Mouse (Mus musculus): ENCODE measurements around the gene Ccdc12. TPM values are rescaled to one million over a fixed set of nuclear protein-coding genes. Genes with fewer than 3 reads are reported as not detected.

Ccdc12 gene
- polyA plus RNA-seq, 1 experiment from 2014 or later: 122 TPM

GRCm38 (mm10) chr9:110733102-110733501 lies 76.8 kb downstream of the Ccdc12 start:
- no peak for ATAC-seq
- H3K4me1 ChIP-seq (replicated peaks; ENCODE audit: control insufficient read depth, insufficient read depth, low read length): 0 out of 2 replicates have a peak, but pooled peaks cover 7% of the 10 kb centered on the region
- H3K9ac ChIP-seq (ENCODE audit: low read depth, low read length): no peak overlapping the region

GRCm38 (mm10) chr9:110734154-110734553 lies 77.9 kb downstream of the Ccdc12 start:
- Histone ChIP-seq H3K4me1 (replicated peaks; ENCODE audit: control insufficient read depth, insufficient read depth, low read length) (0 out of 2 replicates have a peak, but pooled peaks cover 7% of the 10 kb centered on the region), H3K4me3 (ENCODE audit: low read depth, low read length) (no peak overlapping the region), H3K9me3 (ENCODE audit: control insufficient read depth) (no peaks in the 10 kb centered on the region), H3K27me3 (replicated peaks; ENCODE audit: control insufficient read depth, insufficient read depth, low read length) (0 out of 2 replicates have a peak, but pooled peaks cover 19% of the 10 kb centered on the region), H3K4me2 (replicated peaks; ENCODE audit: low read depth) (no peak overlapping the region), H3K36me3 (ENCODE audit: control insufficient read depth, insufficient read depth) (no peaks in the 10 kb centered on the region; the same call in 1 of the 2 replicates), H3K9ac (ENCODE audit: low read depth, low read length) (no peak overlapping the region), H3K27ac (ENCODE audit: low read depth, low read length) (no peak overlapping the region)
- no peak for TF ChIP-seq CTCF (IDR thresholded peaks at IDR 0.05; ENCODE audit: low read depth)
- 80% methylated on average over 7 of the region's 7 CpGs for WGBS
- no peak for ATAC-seq

More at GRCm38 (mm10) chr9:110733102-110733501, 76.8 kb downstream of the Ccdc12 start:
- H3K9me3 ChIP-seq (ENCODE audit: control insufficient read depth): no peaks in the 10 kb centered on the region
- H3K27me3 ChIP-seq (replicated peaks; ENCODE audit: control insufficient read depth, insufficient read depth, low read length): 0 out of 2 replicates have a peak, but pooled peaks cover 19% of the 10 kb centered on the region
- H3K27ac ChIP-seq (ENCODE audit: low read depth, low read length): peak overlapping the region; percentile 10; the same call in 1 of the 2 replicates
- H3K4me2 ChIP-seq (replicated peaks; ENCODE audit: low read depth): peak overlapping the region; percentile 63
- H3K4me3 ChIP-seq (ENCODE audit: low read depth, low read length): peak overlapping the region; percentile 25
- 10% methylated on average over 8 of the region's 8 CpGs for WGBS
- no peaks in the 10 kb centered on the region; the same call in 1 of the 2 replicates for H3K36me3 ChIP-seq (ENCODE audit: control insufficient read depth, insufficient read depth)
- no peak for TF ChIP-seq CTCF (IDR thresholded peaks at IDR 0.05; ENCODE audit: low read depth)

GRCm38 (mm10) chr9:110736362-110736761 lies 80.1 kb downstream of the Ccdc12 start:
- H3K9ac ChIP-seq (ENCODE audit: low read depth, low read length): no peak overlapping the region

GRCm38 (mm10) chr9:110738054-110738453 lies 81.8 kb downstream of the Ccdc12 start:
- no peak overlapping the region for H3K9ac ChIP-seq (ENCODE audit: low read depth, low read length)
- TF ChIP-seq CTCF (IDR thresholded peaks at IDR 0.05; ENCODE audit: low read depth): peak; percentile 53
- peaks cover 49% of the 10 kb centered on the region for H3K27me3 ChIP-seq (replicated peaks; ENCODE audit: control insufficient read depth, insufficient read depth, low read length)
- H3K36me3 ChIP-seq (ENCODE audit: control insufficient read depth, insufficient read depth): no peaks in the 10 kb centered on the region
- no peak overlapping the region for H3K27ac ChIP-seq (ENCODE audit: low read depth, low read length)
- no peak overlapping the region for H3K4me3 ChIP-seq (ENCODE audit: low read depth, low read length)
- no peak for ATAC-seq
- H3K4me2 ChIP-seq (replicated peaks; ENCODE audit: low read depth): no peak overlapping the region
- 34% methylated on average over 1 of the region's 1 CpGs for WGBS
- H3K4me1 ChIP-seq (replicated peaks; ENCODE audit: control insufficient read depth, insufficient read depth, low read length): 0 out of 2 replicates have a peak, but pooled peaks cover 6% of the 10 kb centered on the region
- no peaks in the 10 kb centered on the region for H3K9me3 ChIP-seq (ENCODE audit: control insufficient read depth)

More at GRCm38 (mm10) chr9:110736362-110736761, 80.1 kb downstream of the Ccdc12 start:
- TF ChIP-seq CTCF (IDR thresholded peaks at IDR 0.05; ENCODE audit: low read depth): no peak
- Histone ChIP-seq H3K36me3 (ENCODE audit: control insufficient read depth, insufficient read depth) (no peaks in the 10 kb centered on the region), H3K27me3 (replicated peaks; ENCODE audit: control insufficient read depth, insufficient read depth, low read length) (peaks cover 34% of the 10 kb centered on the region), H3K4me1 (replicated peaks; ENCODE audit: control insufficient read depth, insufficient read depth, low read length) (0 out of 2 replicates have a peak, but pooled peaks cover 7% of the 10 kb centered on the region), H3K4me3 (ENCODE audit: low read depth, low read length) (no peak overlapping the region), H3K4me2 (replicated peaks; ENCODE audit: low read depth) (no peak overlapping the region), H3K27ac (ENCODE audit: low read depth, low read length) (no peak overlapping the region), H3K9me3 (ENCODE audit: control insufficient read depth) (no peaks in the 10 kb centered on the region)
- WGBS: 61% methylated on average over 9 of the region's 9 CpGs
- ATAC-seq: no peak

- Histone ChIP-seq H3K4me3 (ENCODE audit: low read depth, low read length) (no peak overlapping the region), H3K36me3 (ENCODE audit: control insufficient read depth, insufficient read depth) (no peaks in the 10 kb centered on the region), H3K27ac (ENCODE audit: low read depth, low read length) (no peak overlapping the region), H3K9me3 (ENCODE audit: control insufficient read depth) (no peaks in the 10 kb centered on the region), H3K4me2 (replicated peaks; ENCODE audit: low read depth) (no peak overlapping the region), H3K4me1 (replicated peaks; ENCODE audit: control insufficient read depth, insufficient read depth, low read length) (no peaks in the 10 kb centered on the region), H3K27me3 (replicated peaks; ENCODE audit: control insufficient read depth, insufficient read depth, low read length) (peaks cover 59% of the 10 kb centered on the region), H3K9ac (ENCODE audit: low read depth, low read length) (no peak overlapping the region)
- TF ChIP-seq CTCF (IDR thresholded peaks at IDR 0.05; ENCODE audit: low read depth): no peak
- 70% methylated on average over 7 of the region's 7 CpGs for WGBS
- no peak for ATAC-seq
Observed at GRCm38 (mm10) chr9:110739961-110740360, 83.7 kb downstream of the Ccdc12 start.

- Histone ChIP-seq H3K9ac (ENCODE audit: low read depth, low read length) (peak within 1 kb of the TSS; percentile 60), H3K4me2 (replicated peaks; ENCODE audit: low read depth) (peak within 1 kb of the TSS; percentile 83), H3K4me3 (ENCODE audit: low read depth, low read length) (peak within 1 kb of the TSS; percentile 65), H3K4me1 (replicated peaks; ENCODE audit: control insufficient read depth, insufficient read depth, low read length) (no peaks in the 10 kb centered on the region), H3K27ac (ENCODE audit: low read depth, low read length) (peak within 1 kb of the TSS; percentile 60; the same call in 1 of the 2 replicates), H3K9me3 (ENCODE audit: control insufficient read depth) (no peaks in the 10 kb centered on the region), H3K36me3 (ENCODE audit: control insufficient read depth, insufficient read depth) (no peaks in the 10 kb centered on the region), H3K27me3 (replicated peaks; ENCODE audit: control insufficient read depth, insufficient read depth, low read length) (peaks cover 58% of the 10 kb centered on the region)
- 9% methylated on average over 17 of the region's 17 CpGs for WGBS
- TF ChIP-seq CTCF (IDR thresholded peaks at IDR 0.05; ENCODE audit: low read depth): no peak
- no peak for ATAC-seq
Observed at GRCm38 (mm10) chr9:110741711-110742294, 85.5 kb downstream of the Ccdc12 start, which contains the start of gene Myl3. Gene Myl3 (plus strand): TSS chr9:110741861.
